Mouse (Mus musculus) T-helper 2 cell (primary cell): ENCODE measurements around the gene Rad51d.

ENCODE experiments used
- in situ Hi-C: fragments of 300-600 bp; cut with MboI, MseI; formaldehyde crosslinking; loops from one replicate; pipeline ENCODE4 v1.15.1; 2025; ENCODE audit warnings: high pct_unique_total_duplicates

Rad51d gene

GRCm38 (mm10) chr11:82826818-82827217 lies 63.6 kb downstream of the Rad51d start:
- in situ Hi-C loops, result no loop called here
